Mouse (Mus musculus) testis, adult 2 months (tissue): ENCODE measurements around the gene Nupr1. TPM values are rescaled to one million over a fixed set of nuclear protein-coding genes. Genes with fewer than 3 reads are reported as not detected.

Experiments used
- H3K27ac ChIP-seq: fragments of 200-500 bp; 2 replicates; pipeline ENCODE4 v1.5.1; 2012; ENCODE audit warnings: low read depth, low read length; ENCODE audit not compliant: control insufficient read depth, insufficient read depth
- H3K27me3 ChIP-seq: fragments of 200-500 bp; 2 replicates; pipeline ENCODE4 v1.6.1; 2012; ENCODE audit warnings: mild to moderate bottlenecking, low read length, moderate library complexity; ENCODE audit not compliant: control insufficient read depth, insufficient read depth
- H3K36me3 ChIP-seq: fragments of 200-500 bp; 2 replicates; pipeline ENCODE4 v1.6.1; 2012; ENCODE audit warnings: mild to moderate bottlenecking, low read length; ENCODE audit not compliant: control insufficient read depth, insufficient read depth
- H3K4me1 ChIP-seq: fragments of 200-500 bp; 2 replicates; pipeline ENCODE4 v1.6.1; 2012; ENCODE audit warnings: low read length; ENCODE audit not compliant: control insufficient read depth, insufficient read depth
- H3K4me3 ChIP-seq: fragments of 200-500 bp; 2 replicates; pipeline ENCODE4 v1.5.1; 2012; ENCODE audit warnings: low read depth, mild to moderate bottlenecking, low read length, moderate library complexity, mixed read lengths; ENCODE audit not compliant: control insufficient read depth
- CTCF ChIP-seq: fragments of 200-500 bp; IDR thresholded peaks from 2 replicates; pipeline ENCODE4 v1.5.1; 2012; ENCODE audit warnings: low read depth, mild to moderate bottlenecking, inconsistent platforms, low read length, moderate library complexity; ENCODE audit not compliant: control insufficient read depth, insufficient read depth, insufficient replicate concordance
- POLR2A ChIP-seq: fragments of 200-500 bp; IDR thresholded peaks from 2 replicates; pipeline ENCODE4 v1.6.1; 2012; ENCODE audit warnings: low read depth, mild to moderate bottlenecking, inconsistent platforms, low read length, moderate library complexity; ENCODE audit not compliant: control insufficient read depth
- polyA plus RNA-seq: library from polyadenylated mRNA; depleted of rRNA; stranded (reverse); fragments of >200 nt; gene quantifications from 2 replicates; pipeline ENCODE4 v1.2.3, GENCODE M21; 2012

The Nupr1 gene
- polyA plus RNA-seq, 1 experiment: 1.4 TPM

DNA sequence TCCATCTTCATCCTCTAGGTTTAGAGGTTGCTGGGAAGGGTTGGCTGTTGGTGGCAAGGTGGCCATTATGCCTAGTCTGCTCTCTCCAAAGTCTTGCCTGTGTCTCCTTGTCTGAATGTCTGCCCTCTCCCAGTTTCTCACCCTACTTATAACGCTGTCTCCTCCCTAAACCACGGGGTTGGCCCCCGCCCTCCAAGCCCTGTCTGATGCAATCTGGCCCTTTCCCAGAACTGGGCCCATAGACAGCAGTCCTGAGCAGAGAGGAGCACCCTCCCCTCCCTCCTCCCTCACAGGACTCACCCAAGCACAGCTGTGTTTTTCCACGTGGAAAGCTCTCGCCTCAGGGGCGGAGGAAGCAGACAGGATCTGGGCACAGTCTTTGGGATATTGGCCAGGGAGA is 5.3 kb downstream of the Nupr1 start:
- Histone ChIP-seq H3K4me3 (no peak overlapping the region), H3K27me3 (no peaks in the 10 kb centered on the region)

GRCm38 (mm10) chr7:126624774-126625173 is 5.9 kb downstream of the Nupr1 start:
- TF ChIP-seq CTCF (no peak), POLR2A (no peak)
- Histone ChIP-seq H3K27ac (no peak overlapping the region), H3K27me3 (no peaks in the 10 kb centered on the region), H3K4me1 (peaks cover 4% of the 10 kb centered on the region; the same call in 1 of the 2 replicates), H3K4me3 (no peak overlapping the region; the same call in 1 of the 2 replicates), H3K36me3 (no peaks in the 10 kb centered on the region)

More for the DNA sequence above, 5.3 kb downstream of the Nupr1 start:
- H3K36me3 ChIP-seq: no peaks in the 10 kb centered on the region
- H3K27ac ChIP-seq: peak overlapping the region; percentile 12; the same call in 1 of the 2 replicates
- peaks cover 4% of the 10 kb centered on the region; the same call in 1 of the 2 replicates for H3K4me1 ChIP-seq
- TF ChIP-seq POLR2A (no peak), CTCF (no peak)

DNA sequence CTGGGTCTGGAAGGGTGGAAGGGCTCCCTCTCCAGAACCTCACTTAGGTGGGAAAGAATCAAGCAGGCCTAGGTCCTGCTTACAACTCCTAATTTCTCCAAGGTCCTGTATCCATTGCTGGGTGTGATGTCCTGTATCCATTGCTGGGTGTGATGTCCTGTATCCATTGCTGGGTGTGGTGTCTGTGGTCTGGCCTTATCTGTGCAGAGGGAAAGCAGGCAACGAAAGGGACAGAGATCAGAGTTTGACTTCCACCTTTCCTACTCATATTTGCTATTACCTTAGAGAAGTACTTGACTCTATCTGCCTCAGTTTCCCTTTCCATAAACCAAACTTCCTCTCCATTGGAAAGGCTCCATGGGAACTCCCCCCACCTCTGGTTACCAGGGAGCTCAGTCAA is 7.3 kb downstream of the Nupr1 start:
- TF ChIP-seq CTCF (no peak), POLR2A (no peak)
- Histone ChIP-seq H3K27me3 (no peaks in the 10 kb centered on the region), H3K4me3 (no peak overlapping the region), H3K4me1 (peaks cover 4% of the 10 kb centered on the region; the same call in 1 of the 2 replicates), H3K36me3 (no peaks in the 10 kb centered on the region), H3K27ac (no peak overlapping the region)

- Histone ChIP-seq H3K27me3 (no peaks in the 10 kb centered on the region), H3K27ac (no peak overlapping the region), H3K4me3 (no peak overlapping the region), H3K4me1 (peaks cover 4% of the 10 kb centered on the region; the same call in 1 of the 2 replicates), H3K36me3 (no peaks in the 10 kb centered on the region)
- TF ChIP-seq POLR2A (no peak), CTCF (no peak)
Observed at GRCm38 (mm10) chr7:126621452-126622359, 9.0 kb downstream of the Nupr1 start.

DNA sequence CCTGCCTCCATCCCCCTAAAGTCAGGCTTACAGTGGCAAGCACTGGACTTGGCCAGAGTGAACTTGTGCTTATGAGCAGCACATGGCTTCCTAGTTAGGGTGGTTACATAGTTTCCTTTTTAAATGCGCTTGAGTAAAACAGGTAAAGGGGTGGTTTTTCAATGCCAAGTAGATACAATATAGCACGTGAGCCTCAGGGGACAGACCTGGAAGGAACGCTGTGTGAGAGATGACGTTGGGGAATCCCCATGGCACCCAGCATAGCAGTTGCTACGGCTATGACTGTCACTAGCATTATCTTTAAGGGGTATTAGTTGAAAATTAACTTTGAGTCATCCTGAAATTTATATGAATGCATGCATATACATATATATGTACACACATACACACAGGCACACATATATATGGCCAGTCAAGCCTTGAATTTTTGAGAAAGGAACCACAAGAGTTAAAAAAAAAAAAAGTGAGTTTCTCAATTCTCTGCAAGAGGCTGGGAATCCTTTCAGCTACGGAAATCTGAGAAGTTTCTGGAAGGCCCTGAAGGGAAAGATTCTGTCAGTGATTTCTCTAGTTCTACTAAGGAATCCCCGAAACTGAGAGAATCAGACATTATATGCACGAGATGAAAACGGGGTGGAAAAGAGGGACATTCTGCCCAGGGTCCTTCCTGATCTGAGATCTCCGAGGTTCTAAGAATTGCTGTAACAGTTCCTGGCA is 10.9 kb downstream of the Nupr1 start:
- no peaks in the 10 kb centered on the region for H3K36me3 ChIP-seq
- TF ChIP-seq CTCF (no peak), POLR2A (no peak)
- H3K4me3 ChIP-seq: no peak overlapping the region
- H3K4me1 ChIP-seq: no peaks in the 10 kb centered on the region; the same call in 1 of the 2 replicates
- no peak overlapping the region for H3K27ac ChIP-seq
- H3K27me3 ChIP-seq: no peaks in the 10 kb centered on the region

DNA sequence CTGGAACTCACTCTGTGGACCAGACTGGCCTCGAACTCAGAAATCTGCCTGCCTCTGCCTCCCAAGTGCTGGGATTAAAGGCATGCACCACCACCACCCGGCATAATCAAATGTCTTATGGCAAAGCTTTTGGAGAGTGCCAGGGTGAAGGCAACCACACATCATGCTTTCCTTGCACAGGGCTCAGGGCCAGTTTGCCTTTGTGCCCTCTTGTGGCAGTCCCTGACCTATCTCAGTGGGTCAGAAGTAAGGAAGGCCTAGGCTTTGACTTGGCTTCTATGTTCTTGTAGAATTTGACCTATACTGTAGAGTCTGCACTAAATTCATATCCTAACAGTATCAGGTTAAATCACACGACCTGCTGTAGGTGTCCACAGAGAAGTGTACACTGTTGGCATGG is 14.0 kb downstream of the Nupr1 start:
- H3K4me3 ChIP-seq: no peak overlapping the region
- no peak for TF ChIP-seq POLR2A
- peak; percentile 19; the same call in 1 of the 2 replicates for TF ChIP-seq CTCF
- H3K4me1 ChIP-seq: no peaks in the 10 kb centered on the region; the same call in 1 of the 2 replicates

GRCm38 (mm10) chr7:126612736-126613135 is 17.9 kb downstream of the Nupr1 start:
- H3K27me3 ChIP-seq: no peaks in the 10 kb centered on the region
- TF ChIP-seq CTCF: no peak
- no peak for TF ChIP-seq POLR2A
- H3K36me3 ChIP-seq: no peaks in the 10 kb centered on the region
- no peaks in the 10 kb centered on the region for H3K4me1 ChIP-seq
- no peak overlapping the region for H3K27ac ChIP-seq
- no peak overlapping the region for H3K4me3 ChIP-seq

More for the DNA sequence above, 14.0 kb downstream of the Nupr1 start:
- Histone ChIP-seq H3K36me3 (no peaks in the 10 kb centered on the region), H3K27me3 (no peaks in the 10 kb centered on the region), H3K27ac (no peak overlapping the region)
